Mouse (Mus musculus) myocyte (in vitro differentiated cells): ENCODE measurements around the gene Rpl23a. TPM values are rescaled to one million over a fixed set of nuclear protein-coding genes. Genes with fewer than 3 reads are reported as not detected.
A peak's percentile ranks its signal among the peaks of the same experiment; 100 is the strongest.

ENCODE experiments used
- H3K27me3 ChIP-seq: one replicate; pipeline ENCODE4 v1.6.1; 2011; ENCODE audit not compliant: control insufficient read depth, insufficient read depth, insufficient read length
- H3K36me3 ChIP-seq: one replicate; pipeline ENCODE4 v1.6.1; 2011; ENCODE audit not compliant: control insufficient read depth, insufficient read depth
- H3K4me2 ChIP-seq: one replicate; pipeline ENCODE4 v1.6.1; 2011; ENCODE audit warnings: low read depth, control low read depth
- H3K4me3 ChIP-seq: one replicate; pipeline ENCODE4 v1.5.1; 2011; ENCODE audit warnings: mild to moderate bottlenecking, control low read depth, moderate library complexity
- H3K79me2 ChIP-seq: one replicate; pipeline ENCODE4 v1.6.1; 2011; ENCODE audit not compliant: control insufficient read depth, insufficient read depth
- H3ac ChIP-seq: one replicate; pipeline ENCODE4 v1.6.1; 2011; ENCODE audit not compliant: control insufficient read depth, insufficient read length
- CEBPB ChIP-seq: IDR thresholded peaks from 2 replicates; pipeline ENCODE4 v1.6.1; 2011; ENCODE audit warnings: mild to moderate bottlenecking, moderate library complexity; ENCODE audit not compliant: poor library complexity, insufficient read depth, severe bottlenecking
- E2F4 ChIP-seq: IDR thresholded peaks from one replicate; pipeline ENCODE4 v1.6.1; 2011; ENCODE audit warnings: mild to moderate bottlenecking, control low read depth, moderate library complexity; ENCODE audit not compliant: insufficient read depth
- MAX ChIP-seq: IDR thresholded peaks from one replicate; pipeline ENCODE4 v1.6.1; 2011; ENCODE audit warnings: low read depth, mild to moderate bottlenecking, control low read depth
- MYOD1 ChIP-seq, 3 experiments: IDR thresholded peaks; one replicate each; pipeline ENCODE4 v1.6.1; 2011; ENCODE audit warnings: control low read depth in 2 of 3, low read depth in 2 of 3, mild to moderate bottlenecking in 2 of 3, moderate library complexity in 1 of 3; ENCODE audit not compliant: insufficient read length in 2 of 3, control insufficient read depth in 1 of 3
- MYOG ChIP-seq, 3 experiments: IDR thresholded peaks; one replicate each; pipeline ENCODE4 v1.6.1; 2011; ENCODE audit warnings: control low read depth in 2 of 3, low read depth in 2 of 3, mild to moderate bottlenecking in 2 of 3; ENCODE audit not compliant: insufficient read length in 2 of 3, control insufficient read depth in 1 of 3, insufficient read depth in 1 of 3
- POLR2A ChIP-seq: IDR thresholded peaks from one replicate; pipeline ENCODE4 v1.6.1; 2011; ENCODE audit warnings: low read depth, mild to moderate bottlenecking, control low read depth, moderate library complexity; ENCODE audit not compliant: insufficient read length
- POLR2AphosphoS2 ChIP-seq: IDR thresholded peaks from one replicate; pipeline ENCODE4 v1.6.1; 2011; ENCODE audit warnings: low read depth, control low read depth; ENCODE audit not compliant: insufficient read length
- REST ChIP-seq: IDR thresholded peaks from one replicate; pipeline ENCODE4 v1.6.1; 2011; ENCODE audit warnings: mild to moderate bottlenecking, control low read depth, moderate library complexity; ENCODE audit not compliant: insufficient read depth, insufficient read length
- SRF ChIP-seq: IDR thresholded peaks from one replicate; pipeline ENCODE4 v1.6.1; 2011; ENCODE audit warnings: low read depth; ENCODE audit not compliant: control insufficient read depth, insufficient read length
- TCF12 ChIP-seq: IDR thresholded peaks from one replicate; pipeline ENCODE4 v1.6.1; 2011; ENCODE audit warnings: mild to moderate bottlenecking, control low read depth; ENCODE audit not compliant: poor library complexity, insufficient read depth, severe bottlenecking
- TCF3 ChIP-seq: IDR thresholded peaks from one replicate; pipeline ENCODE4 v1.6.1; 2011; ENCODE audit warnings: low read depth, control low read depth; ENCODE audit not compliant: insufficient read length
- USF1 ChIP-seq: IDR thresholded peaks from one replicate; pipeline ENCODE4 v1.6.1; 2011; ENCODE audit warnings: low read depth, mild to moderate bottlenecking, control low read depth, moderate library complexity
- polyA plus RNA-seq: library from polyadenylated mRNA; unstranded; fragments of >200 nt; fragmentation: generic; extraction: Trizol; gene quantifications from one replicate; pipeline ENCODE4 v1.2.1, GENCODE M21; 2012; ENCODE audit warnings: missing spikeins

Gene Rpl23a
- polyA plus RNA-seq: 3,571 TPM

DNA sequence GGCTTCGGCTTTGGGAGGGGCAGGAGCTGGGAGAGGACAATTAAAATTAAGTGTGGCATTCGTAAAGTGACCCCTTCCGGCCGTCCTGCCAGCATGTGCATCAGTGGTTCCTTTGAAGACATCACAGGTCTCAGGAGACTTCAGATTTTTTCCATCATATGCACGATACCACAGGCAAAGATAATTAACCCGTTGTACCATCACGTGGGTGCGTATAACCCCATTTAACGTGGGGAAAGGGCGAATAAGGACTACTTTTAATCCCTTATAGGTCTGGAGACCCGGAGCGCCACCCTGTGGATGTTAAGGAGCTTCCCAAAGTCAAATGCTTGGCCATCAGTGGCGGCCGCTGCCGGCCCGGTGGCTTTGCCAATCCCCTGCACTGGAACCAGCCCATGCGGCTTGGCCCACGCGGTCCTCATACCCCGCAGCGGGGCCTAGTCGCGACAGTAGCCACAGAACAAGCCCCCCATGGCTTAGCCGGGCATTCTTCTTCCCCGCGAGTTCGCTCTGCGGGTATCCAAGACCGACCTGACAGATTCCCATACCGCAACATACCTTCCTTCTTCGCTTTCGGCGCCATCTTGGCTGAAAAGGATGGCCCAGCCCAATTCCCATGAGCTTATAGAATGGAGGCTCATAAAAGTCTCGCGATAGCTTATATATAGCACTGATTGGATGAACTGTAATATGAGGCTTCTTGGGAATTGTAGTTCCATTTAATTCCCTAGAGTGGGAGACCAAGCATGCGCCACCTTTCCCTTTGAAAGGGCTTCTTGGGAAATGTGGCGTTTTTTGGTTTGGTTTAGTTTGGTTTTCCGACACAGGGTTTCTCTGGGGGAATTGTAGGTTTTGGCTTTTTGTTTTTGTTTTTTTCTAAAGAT is at the start of gene Rpl23a:
Rpl23a (minus strand) TSS at position 624 of the 884 bp plus-strand sequence.
- peaks cover 32% of the 10 kb centered on the region for H3K36me3 ChIP-seq
- peak within 1 kb of the TSS; percentile 95 for H3K4me2 ChIP-seq
- TF ChIP-seq CEBPB: no peak
- peak in 1 of 3 experiments; percentile 17 for TF ChIP-seq MYOD1 (IDR thresholded peaks at IDR 0.05; ENCODE audit: control insufficient read depth in 1 of 3, insufficient read length in 2 of 3, low read depth in 2 of 3)
- no peak for TF ChIP-seq SRF
- peak; percentile 87 for TF ChIP-seq POLR2AphosphoS2
- peak; percentile 73 for TF ChIP-seq POLR2A
- H3K27me3 ChIP-seq: no peaks in the 10 kb centered on the region
- peak within 1 kb of the TSS; percentile 67 for H3ac ChIP-seq
- H3K79me2 ChIP-seq: peaks cover 33% of the 10 kb centered on the region
- peak within 1 kb of the TSS; percentile 91 for H3K4me3 ChIP-seq

DNA sequence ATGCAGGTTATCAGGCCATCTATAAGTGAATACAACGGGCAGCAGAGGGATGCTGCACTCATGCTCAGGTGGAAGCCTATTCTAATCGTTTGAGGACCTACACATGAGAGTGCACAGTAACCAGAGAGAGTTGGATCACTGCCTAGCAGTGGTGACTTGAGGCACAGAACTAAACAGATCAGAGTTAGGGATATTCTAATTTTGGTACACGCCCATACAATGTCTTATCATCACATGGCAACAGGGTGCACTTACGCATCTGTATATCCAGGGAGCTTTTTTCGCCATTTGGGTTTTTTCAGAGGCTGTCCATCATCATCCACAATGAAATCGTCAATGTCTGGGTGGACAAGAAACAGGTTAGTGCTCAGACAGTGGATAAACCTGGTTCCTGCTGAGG is 48.1 kb upstream of the Rpl23a start:
- Histone ChIP-seq H3K79me2 (peaks cover 33% of the 10 kb centered on the region), H3K4me2 (no peak overlapping the region), H3ac (no peak overlapping the region), H3K27me3 (no peaks in the 10 kb centered on the region), H3K36me3 (peaks cover 63% of the 10 kb centered on the region), H3K4me3 (no peak overlapping the region)
- TF ChIP-seq MAX (no peak), REST (no peak), POLR2A (no peak), POLR2AphosphoS2 (no peak), TCF12 (no peak), MYOD1 (IDR thresholded peaks at IDR 0.05; ENCODE audit: control insufficient read depth in 1 of 3, insufficient read length in 2 of 3, low read depth in 2 of 3) (no peak), USF1 (no peak), TCF3 (no peak), SRF (no peak), E2F4 (no peak), CEBPB (no peak), MYOG (IDR thresholded peaks at IDR 0.05; ENCODE audit: control insufficient read depth in 1 of 3, insufficient read depth in 1 of 3, insufficient read length in 2 of 3, low read depth in 2 of 3) (no peak)

DNA sequence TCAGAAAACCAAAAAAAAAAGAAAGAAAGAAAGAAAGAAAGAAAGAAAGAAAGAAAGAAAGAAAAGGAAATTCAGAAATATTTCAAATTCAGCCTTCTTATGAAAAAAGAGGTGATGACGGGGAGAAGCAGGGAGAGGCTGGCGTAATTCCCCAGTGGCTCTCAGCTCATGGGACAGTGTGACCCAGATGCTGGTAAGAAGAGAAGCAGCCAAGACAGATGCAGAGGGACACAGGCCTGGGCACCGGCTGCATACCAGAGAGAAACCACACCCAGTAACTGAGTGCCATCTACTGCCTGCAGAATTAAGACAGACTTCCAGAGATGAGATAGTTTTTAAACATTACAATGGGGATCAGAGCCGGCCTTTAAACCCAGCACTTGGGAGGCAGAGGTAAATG is 40.2 kb upstream of the Rpl23a start:
- TF ChIP-seq CEBPB (no peak), SRF (no peak), MYOG (IDR thresholded peaks at IDR 0.05; ENCODE audit: control insufficient read depth in 1 of 3, insufficient read depth in 1 of 3, insufficient read length in 2 of 3, low read depth in 2 of 3) (no peak), POLR2AphosphoS2 (no peak), TCF3 (no peak), POLR2A (no peak), MYOD1 (IDR thresholded peaks at IDR 0.05; ENCODE audit: control insufficient read depth in 1 of 3, insufficient read length in 2 of 3, low read depth in 2 of 3) (no peak), E2F4 (no peak), TCF12 (no peak), USF1 (no peak), MAX (no peak), REST (no peak)

DNA sequence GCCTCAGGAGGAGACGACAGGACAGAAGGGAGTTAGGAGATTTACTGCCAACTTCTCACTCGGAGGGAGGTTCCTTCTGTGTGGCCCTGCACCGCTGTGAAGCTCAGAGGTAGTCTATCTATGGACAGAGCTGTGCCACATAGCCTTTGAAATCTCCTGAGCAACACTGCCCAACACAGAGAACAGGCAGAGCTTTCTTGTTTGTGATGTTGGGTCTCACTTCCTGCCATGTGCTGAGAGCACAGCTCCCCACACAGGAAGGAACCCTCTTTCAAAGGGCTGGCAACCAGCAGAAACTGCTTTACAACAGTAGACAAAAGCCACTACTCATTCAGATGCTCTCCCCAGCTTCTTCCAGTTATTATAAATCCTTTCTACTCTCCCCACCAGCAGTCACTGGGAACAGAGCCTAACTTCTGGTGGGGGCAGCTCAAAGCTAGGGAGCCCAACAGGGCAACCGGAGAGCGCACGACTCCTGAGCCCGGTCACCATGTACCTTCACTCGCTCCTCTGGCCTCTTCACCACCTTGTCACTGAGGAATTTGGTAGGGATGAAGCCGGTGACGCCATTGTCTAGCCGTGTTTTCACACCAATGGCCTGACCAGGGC is 32.4 kb upstream of the Rpl23a start:
- no peak overlapping the region for H3K4me2 ChIP-seq
- H3K4me3 ChIP-seq: no peak overlapping the region
- H3K27me3 ChIP-seq: no peaks in the 10 kb centered on the region
- peaks cover 94% of the 10 kb centered on the region for H3K36me3 ChIP-seq
- TF ChIP-seq CEBPB (no peak), E2F4 (no peak), TCF12 (no peak), SRF (no peak), USF1 (no peak), MAX (no peak), POLR2A (no peak), TCF3 (no peak), POLR2AphosphoS2 (no peak), MYOD1 (IDR thresholded peaks at IDR 0.05; ENCODE audit: control insufficient read depth in 1 of 3, insufficient read length in 2 of 3, low read depth in 2 of 3) (no peak), MYOG (IDR thresholded peaks at IDR 0.05; ENCODE audit: control insufficient read depth in 1 of 3, insufficient read depth in 1 of 3, insufficient read length in 2 of 3, low read depth in 2 of 3) (no peak), REST (no peak)
- no peak overlapping the region for H3ac ChIP-seq
- no peaks in the 10 kb centered on the region for H3K79me2 ChIP-seq

More for the DNA sequence above, 40.2 kb upstream of the Rpl23a start:
- H3ac ChIP-seq: no peak overlapping the region
- H3K36me3 ChIP-seq: peaks cover 93% of the 10 kb centered on the region
- no peak overlapping the region for H3K4me2 ChIP-seq
- no peaks in the 10 kb centered on the region for H3K79me2 ChIP-seq
- no peaks in the 10 kb centered on the region for H3K27me3 ChIP-seq
- H3K4me3 ChIP-seq: no peak overlapping the region
